Mouse (Mus musculus) heart, postnatal 0 days (tissue): Measurements from ENCODE around the gene Srms.

Source experiments
- CTCF ChIP-seq: IDR thresholded peaks from 2 replicates; pipeline ENCODE4 v1.5.1; 2016; ENCODE audit warnings: antibody characterized with exemption, control low read depth, low read depth
- EP300 ChIP-seq: IDR thresholded peaks from 2 replicates; pipeline ENCODE4 v1.6.1; 2016; ENCODE audit warnings: antibody characterized with exemption, low read depth

DNA sequence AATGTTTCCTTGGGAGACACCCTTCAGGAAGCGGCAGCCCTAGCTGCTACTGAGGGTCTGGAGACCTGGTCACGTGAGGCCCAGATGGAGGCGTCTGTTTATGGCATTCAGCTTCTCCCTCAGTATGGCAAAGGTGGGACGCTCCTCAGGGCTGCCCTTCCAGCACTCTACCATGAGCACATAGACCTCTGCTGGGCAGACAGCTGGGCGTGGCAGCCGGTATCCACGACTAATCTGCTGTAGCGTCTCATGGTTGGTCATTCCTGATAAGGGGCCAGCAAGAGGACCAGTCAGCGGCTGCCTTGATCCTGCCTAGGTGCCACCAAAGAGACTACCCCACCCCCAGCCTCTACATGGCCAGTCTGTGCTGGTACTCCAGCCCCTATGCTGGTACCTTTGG lies 6.9 kb downstream of the Srms start:
- TF ChIP-seq CTCF (no peak), EP300 (no peak)
